Mouse (Mus musculus) limb, embryonic 10.5 days (tissue): Measurements from ENCODE around the gene Hic2. TPM values are rescaled to one million over a fixed set of nuclear protein-coding genes. Genes with fewer than 3 reads are reported as not detected.

ENCODE experiments used
- DNase-seq: peaks from one replicate; pipeline ENCODE4 v3.0.0-alpha.2; 2017; ENCODE audit warnings: low spot score
- H3K27ac ChIP-seq: fragments of 300-500 bp; sonication (generic); 2 replicates; pipeline ENCODE4 v1.5.1; 2016; ENCODE audit warnings: mild to moderate bottlenecking
- H3K27me3 ChIP-seq: fragments of 300-500 bp; sonication (generic); 2 replicates; pipeline ENCODE4 v1.6.1; 2016; ENCODE audit warnings: low read depth, mild to moderate bottlenecking; ENCODE audit not compliant: poor library complexity, severe bottlenecking
- H3K36me3 ChIP-seq: fragments of 300-500 bp; sonication (generic); 2 replicates; pipeline ENCODE4 v1.6.1; 2016; ENCODE audit warnings: mild to moderate bottlenecking, moderate library complexity
- H3K4me1 ChIP-seq: fragments of 300-500 bp; sonication (generic); 2 replicates; pipeline ENCODE4 v1.6.1; 2016
- H3K4me3 ChIP-seq: fragments of 300-500 bp; sonication (generic); 2 replicates; pipeline ENCODE4 v1.5.1; 2016; ENCODE audit warnings: mild to moderate bottlenecking, moderate library complexity
- H3K9me3 ChIP-seq: fragments of 300-500 bp; sonication (generic); replicated peaks from 2 replicates; pipeline ENCODE4 v1.6.1; 2016; ENCODE audit warnings: mild to moderate bottlenecking
- WGBS: fragments of 180-500 bp; shearing (Covaris S2); methylation state at CpG from one replicate; pipeline ENCODE4 v1.1.7; 2016; 5-methylcytosine and 5-hydroxymethylcytosine counted together
- polyA plus RNA-seq: library from polyadenylated mRNA; unstranded; fragments of >200 nt; fragmentation: Nextera tagmentation; extraction: Ambion mirVana; gene quantifications from 2 replicates; pipeline ENCODE4 v1.2.1, GENCODE M21; 2016

Hic2 gene
- polyA plus RNA-seq, 1 experiment from 2014 or later, result 19.3 TPM

DNA sequence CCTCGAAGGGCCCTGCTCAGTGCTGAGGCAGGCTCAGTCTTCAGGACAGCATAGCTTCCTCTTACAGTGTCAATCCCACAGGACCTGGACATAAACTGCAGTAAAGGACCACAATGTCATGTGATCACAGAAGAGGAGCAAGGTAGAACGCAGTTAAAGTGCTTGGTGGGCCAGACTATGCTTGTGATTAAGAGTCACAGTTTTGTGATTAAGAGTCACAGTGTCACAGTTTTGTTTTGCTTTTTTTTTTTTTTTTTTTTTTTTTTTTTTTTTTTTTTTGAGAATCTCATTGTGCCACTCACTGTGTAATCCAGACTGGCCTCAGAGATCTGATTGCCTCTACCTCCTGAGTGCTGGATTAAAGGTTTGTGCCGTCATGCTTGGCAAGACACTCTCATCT lies 32.7 kb downstream of the Hic2 start:
- Histone ChIP-seq H3K4me1 (no peaks in the 10 kb centered on the region), H3K36me3 (peaks cover 17% of the 10 kb centered on the region), H3K9me3 (no peaks in the 10 kb centered on the region), H3K27me3 (no peaks in the 10 kb centered on the region), H3K27ac (no peak overlapping the region), H3K4me3 (no peak overlapping the region)
- WGBS, result 85% methylated on average over 3 of the region's 3 CpGs
- no peak for DNase-seq

DNA sequence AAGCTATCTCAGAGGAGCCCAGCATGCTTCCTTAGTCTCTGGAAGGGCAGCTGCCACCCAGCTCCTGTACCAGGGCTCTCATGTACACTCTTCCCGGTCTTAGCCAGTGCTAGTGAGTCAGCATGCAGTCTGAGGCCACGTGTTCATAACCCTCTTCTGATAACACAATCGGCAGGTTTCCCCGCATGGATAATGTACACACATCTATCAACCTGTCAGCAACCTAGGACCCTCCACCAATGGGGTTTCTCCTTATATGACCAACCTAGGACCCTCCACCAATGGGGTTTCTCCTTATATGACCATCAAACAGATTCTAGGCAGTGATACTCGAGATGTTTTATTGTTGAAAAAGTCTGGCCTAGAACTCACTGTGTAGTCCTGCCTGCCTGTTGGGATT lies 34.6 kb downstream of the Hic2 start:
- H3K4me1 ChIP-seq, result no peaks in the 10 kb centered on the region
- no peaks in the 10 kb centered on the region for H3K27me3 ChIP-seq
- WGBS, result 69% methylated on average over 5 of the region's 5 CpGs
- H3K4me3 ChIP-seq, result no peak overlapping the region
- no peak for DNase-seq
- H3K27ac ChIP-seq, result no peak overlapping the region
- 0 out of 2 replicates have a peak, but pooled peaks cover 2% of the 10 kb centered on the region for H3K36me3 ChIP-seq
- H3K9me3 ChIP-seq, result no peaks in the 10 kb centered on the region

DNA sequence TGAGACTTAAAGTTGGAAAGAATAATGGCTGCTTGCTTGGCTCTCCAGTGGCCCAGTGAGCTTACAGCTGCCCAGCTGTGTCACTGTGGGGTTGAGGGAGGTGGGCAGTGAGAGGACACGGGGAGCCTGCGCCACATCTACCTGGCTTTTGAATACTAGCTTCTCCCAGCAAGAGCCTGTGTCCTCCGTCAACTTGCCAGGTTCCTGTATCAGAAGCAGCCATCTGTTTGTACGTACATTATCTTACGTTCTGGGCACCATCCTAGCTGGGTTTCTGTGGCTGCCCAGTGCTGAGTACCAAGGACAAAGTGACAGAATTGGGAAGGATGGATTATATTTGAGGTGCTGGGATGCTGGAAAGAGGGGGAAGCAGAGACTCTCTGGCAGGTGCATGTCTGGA lies 36.5 kb downstream of the Hic2 start:
- Histone ChIP-seq H3K4me3 (no peak overlapping the region), H3K36me3 (0 out of 2 replicates have a peak, but pooled peaks cover 2% of the 10 kb centered on the region), H3K9me3 (no peaks in the 10 kb centered on the region), H3K27ac (no peak overlapping the region), H3K4me1 (no peaks in the 10 kb centered on the region), H3K27me3 (no peaks in the 10 kb centered on the region)
- DNase-seq, result no peak
- 91% methylated on average over 5 of the region's 5 CpGs for WGBS

DNA sequence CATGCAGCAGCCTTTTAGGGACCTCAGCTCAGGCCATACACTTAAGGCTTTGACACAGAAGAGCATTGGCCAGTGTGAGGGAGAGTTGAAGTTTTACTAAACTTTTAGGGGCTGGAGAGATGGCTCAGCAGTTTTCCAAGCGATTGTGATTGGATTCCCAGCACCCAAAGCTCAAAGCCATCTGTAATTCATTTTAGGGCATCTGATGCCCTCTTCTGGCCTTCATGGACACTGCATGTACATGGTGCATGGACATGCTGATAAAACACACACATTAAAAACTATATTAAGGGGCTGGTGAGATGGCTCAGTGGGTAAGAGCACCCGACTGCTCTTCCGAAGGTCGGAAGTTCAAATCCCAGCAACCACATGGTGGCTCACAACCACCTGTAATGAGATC lies 37.8 kb downstream of the Hic2 start:
- WGBS, result 75% methylated on average over 4 of the region's 4 CpGs
- DNase-seq, result no peak
- Histone ChIP-seq H3K4me1 (peaks cover under 1% of the 10 kb centered on the region), H3K27me3 (0 out of 2 replicates have a peak, but pooled peaks cover under 1% of the 10 kb centered on the region), H3K9me3 (no peaks in the 10 kb centered on the region), H3K36me3 (0 out of 2 replicates have a peak, but pooled peaks cover 2% of the 10 kb centered on the region), H3K27ac (no peak overlapping the region), H3K4me3 (no peak overlapping the region)

DNA sequence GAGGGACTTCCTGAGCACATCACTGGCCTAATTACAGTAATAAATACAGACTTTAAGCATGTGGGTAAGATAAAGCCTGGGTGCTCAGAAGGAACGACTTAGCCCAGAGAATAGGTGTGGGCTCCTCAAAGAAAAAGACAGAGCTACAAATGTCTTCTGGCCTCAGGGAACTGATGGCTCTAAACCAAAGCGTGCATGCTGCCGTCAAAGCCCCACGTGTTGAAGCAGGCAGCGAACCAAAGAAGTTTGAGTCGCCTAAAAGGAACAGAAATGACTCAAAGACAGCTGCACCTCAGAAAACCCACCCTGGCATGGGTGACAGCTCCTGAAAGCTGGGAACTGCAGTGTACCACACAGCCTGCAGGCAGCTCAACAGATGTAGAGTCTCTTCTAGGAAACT lies 38.5 kb downstream of the Hic2 start:
- Histone ChIP-seq H3K4me1 (peaks cover 8% of the 10 kb centered on the region), H3K36me3 (0 out of 2 replicates have a peak, but pooled peaks cover 2% of the 10 kb centered on the region), H3K4me3 (no peak overlapping the region), H3K27ac (no peak overlapping the region), H3K9me3 (no peaks in the 10 kb centered on the region), H3K27me3 (peaks cover 7% of the 10 kb centered on the region)
- 78% methylated on average over 6 of the region's 6 CpGs for WGBS
- DNase-seq, result no peak

DNA sequence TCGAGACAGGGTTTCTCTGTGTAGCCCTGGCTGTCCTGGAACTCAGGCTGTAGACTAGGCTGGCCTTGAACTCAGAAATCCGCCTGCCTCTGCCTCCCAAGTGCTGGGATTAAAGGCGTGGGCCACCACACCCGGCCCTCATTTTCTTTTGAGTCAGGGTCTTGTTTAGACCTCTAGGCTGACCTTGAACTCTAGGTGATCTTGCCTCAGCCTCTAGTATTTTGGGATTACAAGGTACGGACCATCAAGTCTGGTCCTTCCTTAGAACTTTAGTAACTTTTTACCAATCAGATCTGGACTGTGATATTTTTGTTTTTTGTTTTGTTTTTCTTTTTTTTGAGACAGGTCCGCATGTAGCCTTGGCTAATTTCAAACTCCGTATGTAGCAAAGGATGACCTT lies 42.3 kb downstream of the Hic2 start, which contains the start of gene Tmem191c:
Gene Tmem191c, plus strand, starts transcription at position 357 of the 400 bp plus-strand sequence.
- no peaks in the 10 kb centered on the region for H3K9me3 ChIP-seq
- peaks cover 40% of the 10 kb centered on the region for H3K27me3 ChIP-seq
- WGBS, result 59% methylated on average over 7 of the region's 7 CpGs
- peak within 1 kb of the TSS; percentile 65 for H3K4me3 ChIP-seq
- H3K36me3 ChIP-seq, result peaks cover 14% of the 10 kb centered on the region
- DNase-seq, result no peak
- H3K27ac ChIP-seq, result peak within 1 kb of the TSS; percentile 77
- peaks cover 23% of the 10 kb centered on the region for H3K4me1 ChIP-seq

DNA sequence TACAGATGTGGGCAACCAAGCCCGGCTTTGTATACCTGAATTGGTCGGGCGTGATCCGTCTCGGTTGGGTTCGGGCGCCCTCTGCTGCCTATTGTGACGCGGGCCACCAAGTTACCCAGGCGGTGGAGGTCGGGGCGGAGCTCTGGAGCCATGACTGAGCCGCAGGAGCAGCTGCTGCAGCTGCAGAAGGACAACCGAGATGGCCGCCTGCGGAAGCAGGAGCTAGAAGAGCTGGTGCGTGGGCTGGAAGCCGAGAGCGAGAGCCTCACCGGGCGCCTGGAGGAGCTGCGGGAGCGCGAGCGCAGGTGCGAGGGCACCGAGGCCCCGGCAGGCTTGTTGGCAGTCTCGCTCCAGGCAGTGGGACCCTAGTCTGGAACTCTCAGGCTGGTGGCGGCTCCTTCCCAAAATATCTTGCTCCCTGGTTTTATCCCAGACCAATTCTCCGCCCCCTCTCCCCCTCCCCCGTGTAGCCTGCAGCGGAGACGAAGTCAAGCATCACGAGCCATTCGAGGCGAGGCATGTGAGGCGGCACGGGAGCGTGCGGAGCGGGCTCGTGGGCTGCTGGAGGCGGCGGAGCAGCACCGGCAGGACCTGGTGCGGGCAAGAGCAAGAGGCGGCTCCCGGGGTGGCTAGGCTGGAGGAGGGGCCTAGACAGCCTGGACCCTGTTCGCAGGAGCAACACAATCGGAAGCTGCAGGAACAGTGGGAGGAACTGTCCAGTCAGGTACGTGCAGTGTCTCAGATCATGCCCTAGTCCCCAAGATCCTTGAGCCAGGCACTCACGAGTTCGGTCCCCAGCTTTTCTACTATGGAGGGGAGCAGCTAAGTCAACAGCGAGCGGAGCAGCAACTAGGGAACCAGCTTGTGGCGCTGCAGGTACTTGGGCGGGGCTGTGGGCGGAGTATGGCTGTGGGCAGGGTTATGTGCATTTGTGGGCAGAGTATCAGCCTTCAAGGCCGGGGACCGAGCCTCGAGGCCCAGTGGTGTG lies 43.1 kb downstream of the Hic2 start:
- Histone ChIP-seq H3K27me3 (peaks cover 40% of the 10 kb centered on the region), H3K4me1 (peaks cover 23% of the 10 kb centered on the region), H3K4me3 (peak overlapping the region; percentile 65), H3K36me3 (peaks cover 18% of the 10 kb centered on the region), H3K9me3 (no peaks in the 10 kb centered on the region), H3K27ac (peak overlapping the region; percentile 77)
- WGBS, result under 1% methylated on average over 62 of the region's 62 CpGs
- peak; percentile 94 for DNase-seq

DNA sequence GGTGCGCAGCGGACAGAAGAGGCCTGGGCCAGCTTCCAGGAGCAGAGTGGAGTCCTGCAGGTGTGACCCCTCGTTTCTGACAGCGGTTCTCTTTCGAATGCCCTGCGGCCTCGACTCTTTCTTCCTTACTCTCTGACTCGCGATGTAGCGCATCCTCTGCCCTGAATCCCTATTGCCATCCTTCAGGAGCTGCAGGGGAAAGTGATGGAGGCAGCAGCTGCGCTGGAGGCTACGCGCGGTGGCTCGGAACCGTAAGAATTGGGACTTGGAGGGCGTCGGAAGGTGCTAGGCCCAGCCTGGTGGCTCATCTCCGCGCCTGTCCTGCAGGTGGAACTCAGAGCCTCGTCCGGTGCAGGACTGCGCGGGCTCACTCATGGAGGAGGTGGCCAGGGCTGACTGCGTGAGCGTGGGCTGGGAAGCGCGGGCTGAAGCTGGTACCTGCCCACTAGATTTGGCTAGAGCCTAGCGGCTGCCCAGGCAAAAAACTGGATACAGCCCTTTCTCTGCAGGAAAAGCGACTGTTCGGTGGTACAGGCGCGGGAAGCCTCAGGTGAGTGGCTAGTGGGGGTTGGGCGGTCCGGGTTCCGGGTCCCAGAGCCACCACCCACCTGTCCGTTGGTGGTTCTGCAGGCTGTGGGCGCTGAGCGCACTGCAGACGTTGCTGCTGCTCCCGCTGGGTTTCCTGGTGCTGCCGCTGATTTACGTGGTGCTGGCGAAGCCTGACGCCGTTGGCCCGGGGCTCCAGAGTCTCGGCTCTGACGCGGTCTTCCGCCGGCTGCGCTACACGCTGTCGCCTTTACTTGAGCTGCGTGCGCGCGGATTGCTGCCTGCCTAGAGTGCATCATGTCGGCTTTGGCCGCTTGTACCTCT lies 44.2 kb downstream of the Hic2 start:
- DNase-seq, result peak; percentile 66
- WGBS, result 2% methylated on average over 61 of the region's 61 CpGs
- Histone ChIP-seq H3K27me3 (peaks cover 40% of the 10 kb centered on the region), H3K9me3 (no peaks in the 10 kb centered on the region), H3K36me3 (peaks cover 29% of the 10 kb centered on the region), H3K27ac (no peak overlapping the region), H3K4me1 (peaks cover 23% of the 10 kb centered on the region), H3K4me3 (peak overlapping the region; percentile 65)

DNA sequence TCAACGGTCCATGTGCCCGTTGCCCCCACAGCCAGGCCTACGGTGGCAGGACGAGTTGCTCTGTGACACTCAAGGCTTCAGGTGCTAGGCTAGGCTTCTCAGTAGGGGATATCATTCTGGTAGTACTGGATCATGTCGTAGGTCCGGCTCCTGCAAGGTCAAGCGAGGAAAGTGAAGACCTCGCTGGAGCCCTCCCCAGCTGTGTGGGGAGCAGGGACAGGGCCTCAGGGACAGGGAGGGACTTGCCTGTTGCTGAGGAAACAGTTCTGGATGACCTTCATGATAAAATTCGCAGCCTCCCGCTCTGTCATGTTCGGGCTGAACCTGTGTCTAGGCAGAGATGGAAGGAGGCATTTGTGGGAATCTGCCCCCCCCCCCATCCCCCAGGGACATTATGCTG lies 47.1 kb downstream of the Hic2 start:
- H3K27ac ChIP-seq, result no peak overlapping the region
- H3K4me1 ChIP-seq, result peaks cover 23% of the 10 kb centered on the region
- no peak overlapping the region for H3K4me3 ChIP-seq
- peaks cover 40% of the 10 kb centered on the region for H3K27me3 ChIP-seq
- 88% methylated on average over 11 of the region's 11 CpGs for WGBS
- DNase-seq, result no peak
- H3K9me3 ChIP-seq, result no peaks in the 10 kb centered on the region
- H3K36me3 ChIP-seq, result peaks cover 55% of the 10 kb centered on the region

DNA sequence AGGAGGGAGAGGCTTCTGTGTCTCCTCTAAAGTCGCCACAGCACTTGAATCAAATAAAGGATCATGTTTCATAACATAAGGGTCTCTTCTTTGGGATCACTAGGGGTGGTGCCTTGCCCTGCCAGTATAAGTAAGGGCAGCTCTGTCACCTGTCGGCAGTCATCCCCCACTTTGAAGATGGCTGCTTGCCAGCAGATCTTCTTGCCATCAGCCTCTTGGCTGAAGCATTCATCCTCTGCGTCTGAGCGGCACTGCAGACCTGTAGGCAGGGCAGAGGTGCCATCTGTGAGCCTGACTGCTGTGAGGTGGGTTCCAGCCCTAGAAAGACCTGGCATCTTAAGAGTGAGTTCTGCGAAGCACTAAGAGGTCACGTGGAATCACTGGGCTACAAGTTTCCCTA lies 49.8 kb downstream of the Hic2 start:
- WGBS, result 89% methylated on average over 6 of the region's 6 CpGs
- H3K4me1 ChIP-seq, result peaks cover 2% of the 10 kb centered on the region
- H3K4me3 ChIP-seq, result no peak overlapping the region
- peaks cover 19% of the 10 kb centered on the region for H3K27me3 ChIP-seq
- H3K27ac ChIP-seq, result no peak overlapping the region
- no peak for DNase-seq
- peaks cover 73% of the 10 kb centered on the region for H3K36me3 ChIP-seq
- no peaks in the 10 kb centered on the region for H3K9me3 ChIP-seq

DNA sequence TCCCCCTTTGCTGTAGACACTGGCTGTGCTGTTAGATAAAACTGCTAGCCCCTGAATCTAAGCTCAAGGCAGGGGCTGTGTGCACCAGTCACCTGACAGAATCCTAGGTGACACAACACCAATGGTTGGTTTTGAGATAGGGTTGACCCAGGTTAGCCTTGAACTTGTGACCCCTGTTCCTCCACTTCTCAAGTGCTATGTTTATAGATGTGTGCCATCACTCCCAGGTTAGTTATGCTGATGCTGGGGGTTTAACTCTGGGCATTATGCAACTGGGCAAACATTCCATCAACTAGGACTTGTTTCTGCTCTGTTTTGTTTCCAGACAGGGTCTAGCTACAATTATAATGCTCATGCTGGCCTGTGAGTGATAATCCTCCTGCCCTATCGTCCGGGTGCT lies 53.7 kb downstream of the Hic2 start:
- no peaks in the 10 kb centered on the region for H3K27me3 ChIP-seq
- H3K27ac ChIP-seq, result no peak overlapping the region
- peaks cover 74% of the 10 kb centered on the region for H3K36me3 ChIP-seq
- H3K9me3 ChIP-seq, result no peaks in the 10 kb centered on the region
- H3K4me3 ChIP-seq, result no peak overlapping the region
- DNase-seq, result no peak
- no peaks in the 10 kb centered on the region for H3K4me1 ChIP-seq
- WGBS, result 88% methylated on average over 2 of the region's 2 CpGs

DNA sequence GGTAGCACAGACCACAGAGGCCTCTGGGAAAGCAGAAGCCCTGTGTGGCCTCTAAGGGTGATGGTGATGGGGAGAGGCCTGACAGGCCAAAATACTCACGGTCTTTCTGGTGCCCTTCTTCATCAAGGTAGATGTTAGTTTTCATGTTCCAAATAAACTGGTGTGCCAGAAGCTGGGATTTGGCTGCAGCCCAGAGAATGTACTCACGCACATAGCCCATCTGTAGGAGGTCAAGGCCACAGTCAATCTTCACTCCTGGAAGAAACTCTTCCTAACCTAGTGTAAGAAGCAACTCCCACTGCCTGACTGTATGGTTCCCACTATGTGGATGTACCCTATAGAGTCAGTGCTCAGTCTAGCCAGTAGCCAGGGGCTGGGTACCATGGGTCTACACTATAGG lies 57.6 kb downstream of the Hic2 start:
- no peak for DNase-seq
- Histone ChIP-seq H3K4me3 (no peak overlapping the region), H3K4me1 (no peaks in the 10 kb centered on the region), H3K36me3 (peaks cover 54% of the 10 kb centered on the region), H3K27ac (no peak overlapping the region), H3K9me3 (no peaks in the 10 kb centered on the region), H3K27me3 (no peaks in the 10 kb centered on the region)
- WGBS, result 93% methylated on average over 2 of the region's 2 CpGs
